Mouse (Mus musculus): Measurements from ENCODE around the gene Faim2. TPM values are rescaled to one million over a fixed set of nuclear protein-coding genes. Genes with fewer than 3 reads are reported as not detected.

The Faim2 gene
- polyA plus RNA-seq, 1 experiment from 2014 or later = 0.59 TPM

DNA sequence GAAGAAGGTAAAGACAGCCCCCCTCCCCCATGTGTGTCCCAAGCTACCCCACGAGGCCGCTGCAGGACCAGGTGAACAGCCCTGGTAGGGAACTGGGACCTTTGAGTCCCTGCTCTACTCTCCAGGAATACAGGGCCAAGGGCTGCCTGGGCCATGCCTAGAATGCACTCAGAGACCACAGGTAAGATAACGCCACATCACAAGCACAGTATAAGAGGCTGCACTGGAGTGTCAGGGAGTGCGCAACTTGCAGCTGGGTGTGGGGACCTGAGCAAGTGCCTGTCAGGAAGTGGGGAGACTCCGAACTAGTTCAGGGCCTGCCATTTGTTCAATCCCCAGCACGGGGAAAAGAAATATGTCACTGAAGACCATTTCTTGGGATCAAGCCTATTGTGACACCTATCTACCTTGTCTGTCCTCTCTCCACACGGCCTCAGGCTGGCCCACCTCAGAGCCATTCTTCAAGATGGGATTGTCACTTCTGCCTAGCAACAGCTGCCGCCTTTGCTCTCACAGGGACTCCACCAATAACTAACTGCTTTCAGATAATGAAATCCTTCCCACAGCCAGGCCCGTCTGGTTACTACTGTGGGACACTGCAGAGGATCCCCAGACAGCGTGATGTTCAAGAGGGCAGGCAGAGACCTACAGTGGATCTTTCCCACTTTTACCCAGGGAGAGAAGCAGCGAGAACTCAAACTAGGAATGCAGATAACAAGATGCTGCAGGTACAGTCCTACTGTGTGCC lies 74.6 kb downstream of the Faim2 start:
- no peak overlapping the region for H3K27ac ChIP-seq
- H3K4me1 ChIP-seq = peaks cover 81% of the 10 kb centered on the region
- no peak for DNase-seq (ENCODE audit: low spot score)
- H3K9me3 ChIP-seq = no peaks in the 10 kb centered on the region
- H3K27me3 ChIP-seq (ENCODE audit: insufficient read depth, poor library complexity, severe bottlenecking) = no peaks in the 10 kb centered on the region
- H3K36me3 ChIP-seq = peaks cover 43% of the 10 kb centered on the region
- 63% methylated on average over 11 of the region's 11 CpGs for WGBS
- no peak overlapping the region for H3K4me3 ChIP-seq

GRCm38 (mm10) chr15:99449751-99450280 lies 78.1 kb downstream of the Faim2 start:
- Histone ChIP-seq H3K27me3 (ENCODE audit: insufficient read depth, poor library complexity, severe bottlenecking) (no peaks in the 10 kb centered on the region), H3K4me1 (peaks cover 54% of the 10 kb centered on the region), H3K9me3 (no peaks in the 10 kb centered on the region), H3K36me3 (peaks cover 42% of the 10 kb centered on the region), H3K27ac (peak overlapping the region; percentile 75), H3K4me3 (peak overlapping the region; percentile 16; the same call in 1 of the 2 replicates)
- no peak for DNase-seq (ENCODE audit: low spot score)
- WGBS = 36% methylated on average over 8 of the region's 8 CpGs

- Histone ChIP-seq H3K4me3 (peak overlapping the region; percentile 16; the same call in 1 of the 2 replicates), H3K36me3 (peaks cover 44% of the 10 kb centered on the region), H3K9me3 (no peaks in the 10 kb centered on the region), H3K27ac (peak overlapping the region; percentile 75), H3K27me3 (ENCODE audit: insufficient read depth, poor library complexity, severe bottlenecking) (no peaks in the 10 kb centered on the region), H3K4me1 (peaks cover 52% of the 10 kb centered on the region)
- no peak for DNase-seq (ENCODE audit: low spot score)
- 42% methylated on average over 9 of the region's 9 CpGs for WGBS
Measured at GRCm38 (mm10) chr15:99449131-99449750, 78.7 kb downstream of the Faim2 start.

Other genes with a start within 250 kb of the Faim2 start
- 40.0 and 54.7 TPM in 2 replicates for gene Prpf40b, start 233.1 kb downstream of the Faim2 start, polyA plus RNA-seq (2016; fragmentation: Nextera tagmentation; extraction: Ambion mirVana)
- 0.19 and 0.37 TPM in 2 replicates for gene Fam186b, start 232.3 kb downstream of the Faim2 start, polyA plus RNA-seq (2016; fragmentation: Nextera tagmentation; extraction: Ambion mirVana)
- 14.3 and 17.5 TPM in 2 replicates for gene Fmnl3, start 157.7 kb downstream of the Faim2 start, polyA plus RNA-seq (2016; fragmentation: Nextera tagmentation; extraction: Ambion mirVana)
- 295 and 308 TPM in 2 replicates for gene Tmbim6, start 135.3 kb downstream of the Faim2 start, polyA plus RNA-seq (2016; fragmentation: Nextera tagmentation; extraction: Ambion mirVana)
- 10.7 and 12.8 TPM in 2 replicates for gene Nckap5l, start 70.4 kb downstream of the Faim2 start, polyA plus RNA-seq (2016; fragmentation: Nextera tagmentation; extraction: Ambion mirVana)
- 11.8 and 13.7 TPM in 2 replicates for gene Bcdin3d, start 53.4 kb downstream of the Faim2 start, polyA plus RNA-seq (2016; fragmentation: Nextera tagmentation; extraction: Ambion mirVana)
- 0.15 TPM in 1 of 2 replicates, not detected in the other for gene Aqp2, start 50.9 kb upstream of the Faim2 start, polyA plus RNA-seq (2016; fragmentation: Nextera tagmentation; extraction: Ambion mirVana)
- 3.5 and 5.3 TPM in 2 replicates for gene Aqp5, start 62.6 kb upstream of the Faim2 start, polyA plus RNA-seq (2016; fragmentation: Nextera tagmentation; extraction: Ambion mirVana)
- 0.06 TPM in 1 of 2 replicates, not detected in the other for gene Aqp6, start 73.2 kb upstream of the Faim2 start, polyA plus RNA-seq (2016; fragmentation: Nextera tagmentation; extraction: Ambion mirVana)
- 138 TPM in 2 replicates for gene Racgap1, start 123.5 kb upstream of the Faim2 start, polyA plus RNA-seq (2016; fragmentation: Nextera tagmentation; extraction: Ambion mirVana)
- gene Asic1, start 142.2 kb upstream of the Faim2 start, polyA plus RNA-seq (2016; fragmentation: Nextera tagmentation; extraction: Ambion mirVana) = 3.2 and 5.2 TPM in 2 replicates
- gene Smarcd1, start 174.0 kb upstream of the Faim2 start, polyA plus RNA-seq (2016; fragmentation: Nextera tagmentation; extraction: Ambion mirVana) = 31.1 and 45.5 TPM in 2 replicates
- gene Gm17349, start 177.3 kb upstream of the Faim2 start, polyA plus RNA-seq (2016; fragmentation: Nextera tagmentation; extraction: Ambion mirVana) = not detected in 2 replicates
- 0.74 and 0.87 TPM in 2 replicates for gene Gpd1, start 189.3 kb upstream of the Faim2 start, polyA plus RNA-seq (2016; fragmentation: Nextera tagmentation; extraction: Ambion mirVana)
- gene Cox14, start 197.5 kb upstream of the Faim2 start, polyA plus RNA-seq (2016; fragmentation: Nextera tagmentation; extraction: Ambion mirVana) = 164 and 187 TPM in 2 replicates
- 56.5 and 60.3 TPM in 2 replicates for gene Cers5, start 244.7 kb upstream of the Faim2 start, polyA plus RNA-seq (2016; fragmentation: Nextera tagmentation; extraction: Ambion mirVana)

All from heart, embryonic 10.5 days (tissue).